Mouse (Mus musculus): ENCODE data around the gene Rnf115. TPM values are rescaled to one million over a fixed set of nuclear protein-coding genes. Genes with fewer than 3 reads are reported as not detected.

Gene Rnf115
- polyA plus RNA-seq, 1 experiment = 13.5 TPM

DNA sequence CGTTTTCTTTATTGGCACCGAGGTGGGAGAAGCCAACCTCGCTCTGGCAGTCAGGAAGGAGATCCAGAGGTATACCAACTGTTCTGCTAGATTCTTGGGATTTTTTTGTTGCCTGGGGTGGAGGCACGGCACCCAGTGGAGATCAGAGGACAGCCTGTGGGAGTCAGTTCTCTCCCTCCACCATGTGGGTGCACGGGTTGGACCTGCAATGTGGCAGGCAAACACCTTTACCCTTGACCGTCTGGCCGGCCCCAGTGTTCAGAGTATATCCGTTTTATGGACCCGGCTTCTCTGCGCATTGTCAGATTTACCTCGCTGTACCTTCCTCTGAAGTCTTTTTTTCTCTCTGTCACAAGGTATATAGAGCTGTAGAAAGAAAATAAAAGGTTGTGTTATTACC, 72.8 kb downstream of the Rnf115 start:
- H3K79me2 ChIP-seq (ENCODE audit: control insufficient read depth, insufficient read depth) = no peaks in the 10 kb centered on the region
- H3K79me3 ChIP-seq (ENCODE audit: low read depth) = no peaks in the 10 kb centered on the region
- H3K27me3 ChIP-seq (ENCODE audit: control insufficient read depth, insufficient read depth, insufficient read length) = no peaks in the 10 kb centered on the region
- no peak overlapping the region for H3ac ChIP-seq (ENCODE audit: control insufficient read depth, insufficient read length, low read depth)
- no peak overlapping the region for H3K4me3 ChIP-seq (ENCODE audit: insufficient read depth, poor library complexity, severe bottlenecking)
- peaks cover 3% of the 10 kb centered on the region for H3K36me3 ChIP-seq (ENCODE audit: control insufficient read depth, insufficient read depth)
- TF ChIP-seq MYOD1 (IDR thresholded peaks at IDR 0.05; ENCODE audit: control insufficient read depth, insufficient read length, low read depth) = no peak
- no peak for TF ChIP-seq FOSL1 (IDR thresholded peaks at IDR 0.05; ENCODE audit: insufficient read depth, low read length, poor library complexity, severe bottlenecking)
- no peak for TF ChIP-seq USF1 (IDR thresholded peaks at IDR 0.05; ENCODE audit: low read depth)
- TF ChIP-seq MAX (IDR thresholded peaks at IDR 0.05) = no peak
- TF ChIP-seq CEBPB (IDR thresholded peaks at IDR 0.05; ENCODE audit: low read depth) = no peak
- no peak for TF ChIP-seq MYOG (IDR thresholded peaks at IDR 0.05; ENCODE audit: control insufficient read depth, extremely low read depth, insufficient read length)
- TF ChIP-seq CTCF (IDR thresholded peaks at IDR 0.05; ENCODE audit: control insufficient read depth, insufficient read depth, insufficient read length) = no peak

DNA sequence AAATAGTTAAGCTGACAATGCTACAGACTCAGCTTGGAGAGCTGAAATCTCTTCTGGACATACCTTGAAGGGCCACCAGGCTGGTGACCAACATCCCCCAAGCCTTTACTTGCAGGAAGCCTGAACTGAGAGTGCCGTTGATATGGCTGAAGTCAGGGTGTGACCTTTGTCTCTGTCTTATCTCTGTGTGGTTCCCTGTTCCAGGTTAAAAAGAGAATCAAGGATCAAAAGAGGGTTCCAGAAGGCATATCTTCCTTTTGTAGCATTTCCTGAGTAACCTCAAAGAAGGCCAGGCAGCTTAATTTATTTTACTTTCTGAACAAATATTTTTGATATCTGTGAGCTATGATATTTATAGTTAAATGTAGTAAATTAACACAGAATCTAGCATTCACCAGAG, 74.8 kb downstream of the Rnf115 start:
- H3K4me3 ChIP-seq (ENCODE audit: insufficient read depth, poor library complexity, severe bottlenecking) = no peak overlapping the region

DNA sequence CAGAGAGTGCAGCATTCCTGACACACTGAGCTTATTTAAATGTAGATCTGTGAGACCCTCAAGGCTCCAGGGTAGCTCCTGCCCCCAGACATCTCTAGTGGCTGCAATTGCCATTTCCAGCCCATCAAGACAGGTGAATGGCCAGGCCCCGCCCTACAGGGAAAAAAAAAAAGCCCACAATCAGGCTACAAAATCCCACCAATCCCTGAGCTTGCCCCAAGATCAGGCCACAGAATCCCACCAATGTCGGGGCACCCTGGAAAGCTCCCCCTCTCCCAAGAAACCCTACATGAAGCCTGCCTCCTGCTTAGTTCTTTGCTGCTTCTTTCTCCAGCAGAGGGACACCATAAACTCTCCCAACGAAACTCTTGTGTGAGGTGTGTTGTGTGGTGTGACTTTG, 80.7 kb downstream of the Rnf115 start:
- Histone ChIP-seq H3K27me3 (ENCODE audit: control insufficient read depth, insufficient read depth, insufficient read length) (no peaks in the 10 kb centered on the region), H3K4me3 (ENCODE audit: insufficient read depth, poor library complexity, severe bottlenecking) (no peak overlapping the region), H3K79me3 (ENCODE audit: low read depth) (no peaks in the 10 kb centered on the region), H3K36me3 (ENCODE audit: control insufficient read depth, insufficient read depth) (no peaks in the 10 kb centered on the region), H3ac (ENCODE audit: control insufficient read depth, insufficient read length, low read depth) (no peak overlapping the region), H3K79me2 (ENCODE audit: control insufficient read depth, insufficient read depth) (no peaks in the 10 kb centered on the region)
- TF ChIP-seq MAX (IDR thresholded peaks at IDR 0.05) (no peak), MYOD1 (IDR thresholded peaks at IDR 0.05; ENCODE audit: control insufficient read depth, insufficient read length, low read depth) (no peak), FOSL1 (IDR thresholded peaks at IDR 0.05; ENCODE audit: insufficient read depth, low read length, poor library complexity, severe bottlenecking) (no peak), USF1 (IDR thresholded peaks at IDR 0.05; ENCODE audit: low read depth) (no peak), MYOG (IDR thresholded peaks at IDR 0.05; ENCODE audit: control insufficient read depth, extremely low read depth, insufficient read length) (no peak), CEBPB (IDR thresholded peaks at IDR 0.05; ENCODE audit: low read depth) (no peak), CTCF (IDR thresholded peaks at IDR 0.05; ENCODE audit: control insufficient read depth, insufficient read depth, insufficient read length) (no peak)

More for the DNA sequence above, 74.8 kb downstream of the Rnf115 start:
- Histone ChIP-seq H3K79me2 (ENCODE audit: control insufficient read depth, insufficient read depth) (no peaks in the 10 kb centered on the region), H3K27me3 (ENCODE audit: control insufficient read depth, insufficient read depth, insufficient read length) (no peaks in the 10 kb centered on the region), H3ac (ENCODE audit: control insufficient read depth, insufficient read length, low read depth) (no peak overlapping the region), H3K36me3 (ENCODE audit: control insufficient read depth, insufficient read depth) (no peaks in the 10 kb centered on the region), H3K79me3 (ENCODE audit: low read depth) (no peaks in the 10 kb centered on the region)
- TF ChIP-seq USF1 (IDR thresholded peaks at IDR 0.05; ENCODE audit: low read depth) (no peak), FOSL1 (IDR thresholded peaks at IDR 0.05; ENCODE audit: insufficient read depth, low read length, poor library complexity, severe bottlenecking) (no peak), CTCF (IDR thresholded peaks at IDR 0.05; ENCODE audit: control insufficient read depth, insufficient read depth, insufficient read length) (no peak), MAX (IDR thresholded peaks at IDR 0.05) (no peak), CEBPB (IDR thresholded peaks at IDR 0.05; ENCODE audit: low read depth) (no peak), MYOG (IDR thresholded peaks at IDR 0.05; ENCODE audit: control insufficient read depth, extremely low read depth, insufficient read length) (no peak), MYOD1 (IDR thresholded peaks at IDR 0.05; ENCODE audit: control insufficient read depth, insufficient read length, low read depth) (no peak)

DNA sequence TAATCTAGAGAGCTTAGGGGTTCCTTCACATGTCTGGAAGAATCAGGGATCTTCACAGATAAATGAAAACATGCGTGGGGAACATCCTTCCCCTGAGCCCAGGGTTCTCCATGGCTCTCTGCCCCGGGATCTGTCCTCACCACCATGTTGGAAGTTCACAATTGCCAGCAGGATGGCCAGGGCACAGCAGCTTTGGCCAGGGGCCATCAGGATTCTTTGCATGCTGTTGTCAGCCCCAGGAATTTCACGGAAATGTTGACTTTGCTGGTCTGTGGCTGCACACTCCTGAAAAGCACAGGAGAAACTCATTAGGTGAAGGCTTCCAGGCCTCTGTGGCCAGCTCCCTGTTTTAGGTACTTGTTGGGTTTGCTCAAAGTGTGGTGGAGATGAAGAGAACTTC, 81.2 kb downstream of the Rnf115 start:
- Histone ChIP-seq H3K79me3 (ENCODE audit: low read depth) (no peaks in the 10 kb centered on the region), H3K79me2 (ENCODE audit: control insufficient read depth, insufficient read depth) (no peaks in the 10 kb centered on the region), H3K36me3 (ENCODE audit: control insufficient read depth, insufficient read depth) (no peaks in the 10 kb centered on the region), H3K4me3 (ENCODE audit: insufficient read depth, poor library complexity, severe bottlenecking) (no peak overlapping the region), H3K27me3 (ENCODE audit: control insufficient read depth, insufficient read depth, insufficient read length) (no peaks in the 10 kb centered on the region), H3ac (ENCODE audit: control insufficient read depth, insufficient read length, low read depth) (no peak overlapping the region)
- TF ChIP-seq USF1 (IDR thresholded peaks at IDR 0.05; ENCODE audit: low read depth) (no peak), MYOG (IDR thresholded peaks at IDR 0.05; ENCODE audit: control insufficient read depth, extremely low read depth, insufficient read length) (no peak), FOSL1 (IDR thresholded peaks at IDR 0.05; ENCODE audit: insufficient read depth, low read length, poor library complexity, severe bottlenecking) (no peak), MAX (IDR thresholded peaks at IDR 0.05) (no peak), MYOD1 (IDR thresholded peaks at IDR 0.05; ENCODE audit: control insufficient read depth, insufficient read length, low read depth) (no peak), CEBPB (IDR thresholded peaks at IDR 0.05; ENCODE audit: low read depth) (no peak), CTCF (IDR thresholded peaks at IDR 0.05; ENCODE audit: control insufficient read depth, insufficient read depth, insufficient read length) (no peak)

DNA sequence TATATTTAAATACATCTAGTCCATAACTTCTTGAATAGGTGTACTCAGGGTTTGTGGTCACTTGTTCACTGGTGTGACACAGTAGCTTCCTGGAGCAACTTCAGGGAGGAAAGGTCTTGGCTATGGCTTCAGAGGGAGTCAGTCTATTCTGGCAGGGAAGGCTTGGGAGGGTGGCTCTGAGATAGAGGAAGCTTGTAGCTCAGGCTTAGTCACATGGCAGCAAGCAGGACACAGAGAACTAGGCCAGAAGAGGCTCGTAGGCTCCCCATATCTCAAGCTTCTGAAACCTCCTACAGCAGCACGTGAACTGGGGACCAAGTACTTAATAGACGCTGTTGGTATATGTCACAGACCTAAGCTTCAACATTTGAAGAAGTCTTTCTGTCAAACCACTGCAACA, 83.8 kb downstream of the Rnf115 start:
- Histone ChIP-seq H3K36me3 (ENCODE audit: control insufficient read depth, insufficient read depth) (no peaks in the 10 kb centered on the region), H3K79me3 (ENCODE audit: low read depth) (no peaks in the 10 kb centered on the region), H3K79me2 (ENCODE audit: control insufficient read depth, insufficient read depth) (no peaks in the 10 kb centered on the region), H3ac (ENCODE audit: control insufficient read depth, insufficient read length, low read depth) (no peak overlapping the region), H3K4me3 (ENCODE audit: insufficient read depth, poor library complexity, severe bottlenecking) (no peak overlapping the region), H3K27me3 (ENCODE audit: control insufficient read depth, insufficient read depth, insufficient read length) (no peaks in the 10 kb centered on the region)
- TF ChIP-seq MAX (IDR thresholded peaks at IDR 0.05) (no peak), MYOD1 (IDR thresholded peaks at IDR 0.05; ENCODE audit: control insufficient read depth, insufficient read length, low read depth) (no peak), CTCF (IDR thresholded peaks at IDR 0.05; ENCODE audit: control insufficient read depth, insufficient read depth, insufficient read length) (no peak), FOSL1 (IDR thresholded peaks at IDR 0.05; ENCODE audit: insufficient read depth, low read length, poor library complexity, severe bottlenecking) (no peak)
